Mouse (Mus musculus) ES-E14 (cell line): ENCODE data around the gene Wdr76. TPM values are rescaled to one million over a fixed set of nuclear protein-coding genes. Genes with fewer than 3 reads are reported as not detected.
"Not testable (repeated sequence)": the region's sequence is repeated elsewhere in the genome, so short reads cannot be mapped to it uniquely, and the experiment has no call there.

ENCODE experiments used
- DNase-seq: peaks from one replicate; pipeline ENCODE4 v3.0.0-alpha.2; 2013; ENCODE audit warnings: low read depth, low spot score
- H3K27ac ChIP-seq: 2 replicates; pipeline ENCODE4 v1.5.1; 2012; ENCODE audit warnings: low read depth, mild to moderate bottlenecking, low read length, moderate library complexity, mixed read lengths; ENCODE audit not compliant: poor library complexity, insufficient read depth, severe bottlenecking
- H3K36me3 ChIP-seq: 2 replicates; pipeline ENCODE4 v1.6.1; 2012; ENCODE audit warnings: mild to moderate bottlenecking, low read length, moderate library complexity, mixed read lengths; ENCODE audit not compliant: control insufficient read depth, poor library complexity, insufficient read depth, severe bottlenecking
- H3K4me1 ChIP-seq, 2 experiments: fragments of 150-350 bp in 1 of 2; sonication (generic) in 1 of 2; 2 replicates each; pipeline ENCODE4 v1.6.1; 2012; ENCODE audit warnings: low read length in 2 of 2, mild to moderate bottlenecking in 1 of 2, mixed read lengths in 1 of 2; ENCODE audit not compliant: control insufficient read depth in 2 of 2, insufficient read depth in 2 of 2, poor library complexity in 1 of 2
- H3K4me3 ChIP-seq, 2 experiments: fragments of 150-350 bp in 1 of 2; sonication (generic) in 1 of 2; 2 replicates each; pipeline ENCODE4 v1.5.1; 2012; ENCODE audit warnings: low read length in 2 of 2, low read depth in 1 of 2, mild to moderate bottlenecking in 1 of 2, mixed read lengths in 1 of 2; ENCODE audit not compliant: insufficient read depth in 1 of 2, poor library complexity in 1 of 2, severe bottlenecking in 1 of 2
- H3K9ac ChIP-seq: 2 replicates; pipeline ENCODE4 v1.6.1; 2012; ENCODE audit warnings: low read depth, mild to moderate bottlenecking, low read length, mixed read lengths; ENCODE audit not compliant: poor library complexity, insufficient read depth, severe bottlenecking
- H3K9me3 ChIP-seq: fragments of 150-350 bp; sonication (generic); 2 replicates; pipeline ENCODE4 v1.6.1; 2012; ENCODE audit warnings: low read depth, mild to moderate bottlenecking, low read length; ENCODE audit not compliant: control insufficient read depth, insufficient read depth
- CHD2 ChIP-seq: IDR thresholded peaks from 2 replicates; pipeline ENCODE4 v1.6.1; 2014; ENCODE audit warnings: mild to moderate bottlenecking, low read depth, low read length, inconsistent platforms
- HCFC1 ChIP-seq: IDR thresholded peaks from 2 replicates; pipeline ENCODE4 v1.6.1; 2012; ENCODE audit warnings: low read length, inconsistent platforms, borderline replicate concordance; ENCODE audit not compliant: insufficient read depth
- MAFK ChIP-seq: IDR thresholded peaks from 2 replicates; pipeline ENCODE4 v1.6.1; 2014; ENCODE audit warnings: mild to moderate bottlenecking, low read depth, low read length, inconsistent platforms; ENCODE audit not compliant: insufficient read depth
- ZC3H11A ChIP-seq: IDR thresholded peaks from 2 replicates; pipeline ENCODE4 v1.6.1; 2012; ENCODE audit warnings: low read depth, mild to moderate bottlenecking, inconsistent platforms, low read length, borderline replicate concordance
- ZNF384 ChIP-seq: IDR thresholded peaks from 2 replicates; pipeline ENCODE4 v1.6.1; 2012; ENCODE audit warnings: low read depth, low read length, inconsistent platforms
- in situ Hi-C, 2 experiments: fragments of 600-800 bp; cut with MboI; formaldehyde crosslinking; loops; one replicate each; pipeline ENCODE4 v1.15.1; 2025; ENCODE audit warnings: low sequenced_read_pairs in 2 of 2, inconsistent platforms in 1 of 2; ENCODE audit not compliant: unreplicated experiment in 2 of 2
- total RNA-seq: library from RNA; depleted of rRNA; stranded (reverse); fragments of 300-350 nt; gene quantifications from 2 replicates; pipeline ENCODE4 v1.2.3, GENCODE M21; 2012

Gene Wdr76
- total RNA-seq, 1 experiment, result 21.5 TPM

DNA sequence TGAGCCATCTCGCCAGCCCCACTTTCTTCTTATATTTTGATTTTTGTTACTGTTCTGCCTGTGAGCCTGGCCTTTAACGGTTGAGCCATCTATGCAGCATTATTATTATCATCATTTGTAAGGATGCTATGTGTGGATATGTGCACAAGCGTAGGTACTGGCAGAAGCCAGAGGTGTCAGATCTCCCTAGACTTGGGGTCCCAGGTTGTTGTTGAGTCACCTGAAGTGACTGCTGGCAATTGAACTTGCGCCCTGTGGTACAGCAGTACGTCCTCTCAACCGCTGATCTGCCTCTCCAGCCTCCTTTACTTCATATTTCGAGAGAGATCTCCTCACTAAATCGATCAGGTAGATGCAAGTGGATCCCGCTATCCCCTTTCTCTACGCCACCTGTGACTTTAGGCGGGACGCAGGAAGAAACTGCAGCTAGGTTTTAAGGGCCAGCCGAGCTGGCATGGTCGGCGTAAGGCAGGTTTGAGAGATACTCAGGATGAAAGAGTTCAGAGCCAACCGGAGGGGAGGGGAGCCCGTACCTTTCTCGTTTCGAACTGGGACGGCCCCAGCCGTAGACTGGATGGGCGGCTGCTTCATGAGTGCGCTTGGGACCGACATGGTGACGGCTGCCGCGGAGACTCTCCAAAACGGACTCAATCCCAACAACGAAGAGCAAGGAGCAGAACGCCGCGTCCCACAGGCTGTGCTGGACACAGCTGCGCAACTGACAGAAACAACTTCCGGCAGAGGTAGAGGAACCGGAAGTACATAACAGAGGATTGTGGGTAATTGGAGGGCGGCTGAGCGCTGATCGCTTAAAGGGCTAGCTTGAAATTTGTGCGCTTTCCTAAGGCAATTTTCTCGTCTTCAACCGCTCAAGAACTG is 33.0 kb upstream of the Wdr76 start, which contains the start of gene Mfap1b:
Mfap1b (minus strand) TSS at position 767 of the 879 bp plus-strand sequence.
- H3K27ac ChIP-seq, H3K4me1 ChIP-seq, H3K36me3 ChIP-seq, H3K9me3 ChIP-seq, in situ Hi-C loops: not testable (repeated sequence)
- peak; percentile 60; the same call in 1 of the 2 replicates for TF ChIP-seq HCFC1
- peak; percentile 78 for DNase-seq
- peak within 1 kb of the TSS; percentile 69 to 90 for H3K4me3 ChIP-seq
- peak within 1 kb of the TSS; percentile 82 for H3K9ac ChIP-seq

DNA sequence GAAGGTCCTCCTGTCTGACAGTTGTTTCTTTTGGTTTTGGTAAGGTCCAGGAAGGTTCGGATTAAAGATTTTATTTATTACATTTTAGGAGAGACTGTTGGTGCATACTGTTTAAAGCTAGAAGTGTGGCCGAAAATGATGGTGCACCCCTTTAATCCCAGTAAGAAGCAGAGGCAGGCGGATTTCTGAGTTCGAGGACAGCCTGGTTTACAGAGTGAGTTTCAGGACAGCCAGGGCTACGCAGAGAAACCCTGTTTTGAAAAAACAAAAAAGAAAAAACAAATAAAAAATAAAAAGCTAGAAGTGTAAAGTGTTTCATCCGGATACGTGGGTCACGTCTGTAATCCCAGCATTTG is 32.4 kb upstream of the Wdr76 start:
- H3K9ac ChIP-seq, result no peak overlapping the region; the same call in 1 of the 2 replicates
- TF ChIP-seq CHD2 (no peak), ZNF384 (no peak), ZC3H11A (no peak)
- DNase-seq, result no peak
- peaks cover 2% of the 10 kb centered on the region for H3K36me3 ChIP-seq
- peak overlapping the region; percentile 63 to 90 for H3K4me3 ChIP-seq
- in situ Hi-C loops, result no loop called here
- H3K4me1 ChIP-seq, result 0 out of 4 replicates have a peak, but pooled peaks cover 0 to 2% of the 10 kb centered on the region in 2 experiments
- no peak overlapping the region for H3K27ac ChIP-seq
- no peaks in the 10 kb centered on the region for H3K9me3 ChIP-seq

DNA sequence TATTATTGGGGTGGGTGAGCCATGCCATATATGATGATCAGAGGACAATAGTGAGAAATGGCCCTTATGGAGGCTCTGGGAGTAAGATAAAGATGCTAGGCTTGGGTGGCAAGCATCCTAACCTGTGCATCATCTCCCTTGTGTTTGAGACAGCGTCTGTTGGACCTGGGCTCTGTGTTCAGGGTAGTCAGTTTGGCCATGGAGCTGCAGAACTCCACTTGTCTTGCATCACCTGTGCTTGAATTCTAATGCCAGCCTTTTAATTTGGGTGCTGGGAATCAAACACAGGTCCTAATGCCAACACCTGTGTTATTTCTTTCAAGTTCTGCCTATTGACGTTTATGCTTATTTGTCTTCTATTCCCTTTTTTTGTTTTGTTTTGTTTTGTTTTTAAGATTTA is 31.2 kb upstream of the Wdr76 start:
- H3K36me3 ChIP-seq, H3K4me1 ChIP-seq, H3K9ac ChIP-seq, in situ Hi-C loops, H3K4me3 ChIP-seq, DNase-seq, H3K27ac ChIP-seq, H3K9me3 ChIP-seq: not testable (repeated sequence)

DNA sequence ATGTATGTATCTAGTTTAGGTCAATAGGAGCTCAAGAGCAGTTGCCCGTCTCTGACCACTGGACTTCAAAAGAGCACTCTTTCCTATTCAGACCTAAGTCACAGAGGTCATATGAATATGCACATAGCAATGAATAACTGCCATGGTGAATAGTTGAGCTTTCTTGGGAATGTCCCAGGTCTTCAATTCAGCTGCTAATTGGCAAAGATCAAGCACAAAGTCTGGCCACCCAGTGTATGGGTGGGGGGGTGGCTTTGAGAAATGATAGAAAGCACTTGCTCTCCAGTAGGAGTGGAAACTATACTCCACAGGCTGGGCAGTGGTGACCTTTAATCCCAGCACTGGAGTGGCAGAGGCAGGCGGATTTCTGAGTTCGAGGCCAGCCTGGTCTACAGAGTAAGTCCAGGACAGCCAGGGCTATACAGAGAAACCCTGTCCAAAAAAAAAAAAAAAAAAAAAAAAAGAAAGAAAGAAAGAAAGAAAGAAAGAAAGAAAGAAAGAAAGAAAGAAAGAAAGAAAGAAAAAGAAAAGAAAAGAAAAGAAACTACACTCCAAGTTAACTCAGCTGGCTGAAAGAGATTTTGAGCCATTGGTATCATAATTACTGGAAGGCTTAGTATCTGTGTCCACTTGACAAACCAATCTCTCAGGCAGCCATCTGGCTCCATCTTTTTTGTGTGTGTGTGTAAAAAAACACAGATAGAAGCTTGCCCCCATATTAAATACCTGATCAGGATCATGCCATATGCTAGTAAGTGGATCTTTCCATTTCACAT is 28.8 kb upstream of the Wdr76 start:
- in situ Hi-C loops, result no loop called here
- TF ChIP-seq HCFC1 (no peak), ZNF384 (no peak), MAFK (no peak), ZC3H11A (no peak)
- H3K4me1 ChIP-seq, result 0 out of 4 replicates have a peak, but pooled peaks cover 0 to 2% of the 10 kb centered on the region in 2 experiments
- no peaks in the 10 kb centered on the region for H3K36me3 ChIP-seq
- H3K9ac ChIP-seq, result no peak overlapping the region
- DNase-seq, result no peak
- no peak overlapping the region for H3K4me3 ChIP-seq
- H3K9me3 ChIP-seq, result no peaks in the 10 kb centered on the region
- H3K27ac ChIP-seq, result no peak overlapping the region

DNA sequence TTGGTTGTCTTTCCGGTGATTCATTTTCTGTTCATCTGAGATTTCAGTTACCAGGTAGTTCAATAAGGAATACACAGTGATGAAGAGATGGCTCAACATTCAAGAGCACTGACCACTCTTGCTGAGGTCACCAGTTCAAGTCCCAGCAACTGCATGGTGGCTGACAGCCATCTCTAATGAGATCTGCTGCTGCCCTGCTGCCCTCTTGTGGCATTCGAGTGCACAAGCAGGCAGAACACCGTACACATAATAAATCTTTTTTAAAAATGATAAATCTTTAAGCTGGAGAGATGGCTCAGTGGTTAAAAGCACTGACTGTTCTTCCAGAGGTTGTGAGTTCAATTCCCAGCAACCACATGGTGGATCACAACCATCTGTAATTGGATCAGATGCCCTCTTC is 26.0 kb upstream of the Wdr76 start:
- in situ Hi-C loops, result no loop called here
- Histone ChIP-seq H3K4me1 (peaks cover 0 to 6% of the 10 kb centered on the region in 2 experiments; a peak in 1 of 4 replicates), H3K36me3 (no peaks in the 10 kb centered on the region), H3K9ac (no peak overlapping the region), H3K9me3 (no peaks in the 10 kb centered on the region), H3K27ac (no peak overlapping the region), H3K4me3 (no peak overlapping the region)
- DNase-seq, result peak; percentile 25
- TF ChIP-seq ZNF384, result no peak

DNA sequence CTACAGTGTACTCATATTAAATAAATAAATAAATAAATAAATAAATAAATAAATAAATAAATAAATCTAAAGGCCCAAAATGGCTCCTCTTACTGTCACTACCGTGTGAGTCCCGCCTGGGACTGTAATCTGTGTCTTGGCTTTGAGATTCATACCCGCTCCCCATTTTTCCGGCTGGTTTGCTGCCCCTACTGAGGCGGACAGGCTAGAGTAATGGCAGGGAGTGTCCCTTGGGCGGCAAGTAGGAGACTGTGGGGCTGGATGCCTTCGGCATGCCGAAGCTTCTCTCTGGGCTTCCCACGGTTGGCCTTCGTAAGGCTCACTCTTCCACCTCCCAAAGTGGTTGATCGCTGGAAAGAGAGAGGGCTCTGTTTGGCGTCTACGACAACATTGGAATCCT is 25.6 kb upstream of the Wdr76 start:
- DNase-seq, in situ Hi-C loops, H3K27ac ChIP-seq: not testable (repeated sequence)

More for the DNA sequence above, 25.6 kb upstream of the Wdr76 start:
- not testable (repeated sequence) for H3K4me1 ChIP-seq, H3K4me3 ChIP-seq, H3K9me3 ChIP-seq, H3K9ac ChIP-seq, H3K36me3 ChIP-seq
